Mouse (Mus musculus): ENCODE results near the gene Alg2. TPM values are rescaled to one million over a fixed set of nuclear protein-coding genes. Genes with fewer than 3 reads are reported as not detected.

The Alg2 gene
- polyA plus RNA-seq, 1 experiment, result 179 TPM

DNA sequence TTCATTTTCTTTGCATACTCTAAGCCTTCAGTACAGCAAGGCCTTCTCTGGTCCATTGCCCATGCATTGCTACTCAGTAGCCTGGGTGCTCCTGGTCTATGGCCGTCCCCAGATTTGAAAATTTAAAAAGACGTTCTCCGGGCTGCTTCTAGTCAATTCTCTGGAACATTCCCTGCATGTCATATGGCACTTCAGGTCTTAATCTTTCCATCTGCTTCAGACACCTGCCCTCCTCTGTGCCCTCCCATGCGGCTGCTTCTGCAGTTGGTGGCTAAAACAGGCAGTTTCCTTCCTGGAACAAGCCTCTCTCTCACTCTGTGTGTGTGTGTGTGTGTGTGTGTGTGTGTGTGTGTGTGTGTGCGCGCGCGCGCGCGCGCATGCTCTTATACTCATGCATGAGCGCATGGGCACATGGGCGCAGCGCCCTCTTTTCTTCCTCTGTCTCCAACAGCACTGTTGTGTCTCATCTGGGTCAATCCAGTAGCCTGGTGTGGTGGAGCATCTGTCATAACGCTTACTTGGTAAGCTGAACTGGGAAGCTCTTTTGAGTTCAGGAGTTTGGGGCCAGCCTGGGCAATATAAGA, 48.8 kb downstream of the Alg2 start:
- no peak for DNase-seq (ENCODE audit: low read depth)
- TF ChIP-seq CTCF (IDR thresholded peaks at IDR 0.05; ENCODE audit: borderline replicate concordance, extremely low read depth, insufficient read depth, insufficient read length) (no peak), POLR2A (IDR thresholded peaks at IDR 0.05; ENCODE audit: borderline replicate concordance, extremely low read depth, insufficient read depth, insufficient read length, poor library complexity, severe bottlenecking) (no peak)

DNA sequence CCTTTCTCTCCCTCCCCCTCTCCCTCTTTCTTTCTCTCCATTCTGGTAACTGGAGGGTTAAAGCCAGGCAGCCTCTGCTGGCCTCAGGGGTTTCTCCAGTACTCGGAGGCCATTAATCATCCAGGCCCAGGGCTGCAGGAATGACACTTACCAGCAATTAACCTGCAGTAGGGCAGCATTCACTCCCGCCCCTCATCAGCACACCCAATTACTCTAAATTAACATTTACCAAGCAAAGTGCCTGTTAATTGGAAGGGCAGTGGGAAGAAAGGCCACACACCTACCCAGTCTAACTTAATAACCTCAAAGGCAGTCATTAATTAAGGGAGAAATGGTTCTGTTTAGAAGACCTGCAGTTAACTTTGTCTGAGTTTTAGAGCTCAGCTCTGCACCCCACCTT, 49.8 kb downstream of the Alg2 start:
- TF ChIP-seq POLR2A (IDR thresholded peaks at IDR 0.05; ENCODE audit: borderline replicate concordance, extremely low read depth, insufficient read depth, insufficient read length, poor library complexity, severe bottlenecking) (no peak), CTCF (IDR thresholded peaks at IDR 0.05; ENCODE audit: borderline replicate concordance, extremely low read depth, insufficient read depth, insufficient read length) (no peak)
- DNase-seq (ENCODE audit: low read depth), result peak; percentile 62

- no peak for DNase-seq (ENCODE audit: low read depth)
- TF ChIP-seq POLR2A (IDR thresholded peaks at IDR 0.05; ENCODE audit: borderline replicate concordance, extremely low read depth, insufficient read depth, insufficient read length, poor library complexity, severe bottlenecking), result no peak
- TF ChIP-seq CTCF (IDR thresholded peaks at IDR 0.05; ENCODE audit: borderline replicate concordance, extremely low read depth, insufficient read depth, insufficient read length), result no peak
Measured at GRCm38 (mm10) chr4:47422946-47423345, 51.2 kb downstream of the Alg2 start.

DNA sequence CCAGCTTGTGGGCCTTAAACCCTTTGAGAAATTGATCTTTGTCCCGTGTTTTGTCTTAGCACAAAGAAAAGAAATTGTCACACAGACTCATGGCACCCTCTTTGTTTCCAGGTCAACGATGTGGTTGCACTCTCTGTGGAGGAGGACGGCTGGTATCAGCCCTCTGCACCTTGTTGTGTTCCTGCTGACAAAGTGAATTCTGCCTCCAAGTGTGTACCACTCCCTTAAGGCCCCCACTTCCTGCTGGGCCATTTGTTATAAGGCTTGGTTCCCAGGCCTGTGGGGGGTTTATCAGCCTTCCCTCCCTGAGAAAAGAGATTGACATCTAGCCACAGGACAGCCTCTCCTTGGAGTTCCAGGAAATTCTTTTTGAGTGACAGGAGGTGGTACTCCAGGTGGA, 51.9 kb downstream of the Alg2 start:
- TF ChIP-seq POLR2A (IDR thresholded peaks at IDR 0.05; ENCODE audit: borderline replicate concordance, extremely low read depth, insufficient read depth, insufficient read length, poor library complexity, severe bottlenecking) (no peak), CTCF (IDR thresholded peaks at IDR 0.05; ENCODE audit: borderline replicate concordance, extremely low read depth, insufficient read depth, insufficient read length) (no peak)
- no peak for DNase-seq (ENCODE audit: low read depth)

GRCm38 (mm10) chr4:47420191-47420590, 53.9 kb downstream of the Alg2 start:
- TF ChIP-seq POLR2A (IDR thresholded peaks at IDR 0.05; ENCODE audit: borderline replicate concordance, extremely low read depth, insufficient read depth, insufficient read length, poor library complexity, severe bottlenecking), result no peak
- TF ChIP-seq CTCF (IDR thresholded peaks at IDR 0.05; ENCODE audit: borderline replicate concordance, extremely low read depth, insufficient read depth, insufficient read length), result no peak
- DNase-seq (ENCODE audit: low read depth), result no peak

DNA sequence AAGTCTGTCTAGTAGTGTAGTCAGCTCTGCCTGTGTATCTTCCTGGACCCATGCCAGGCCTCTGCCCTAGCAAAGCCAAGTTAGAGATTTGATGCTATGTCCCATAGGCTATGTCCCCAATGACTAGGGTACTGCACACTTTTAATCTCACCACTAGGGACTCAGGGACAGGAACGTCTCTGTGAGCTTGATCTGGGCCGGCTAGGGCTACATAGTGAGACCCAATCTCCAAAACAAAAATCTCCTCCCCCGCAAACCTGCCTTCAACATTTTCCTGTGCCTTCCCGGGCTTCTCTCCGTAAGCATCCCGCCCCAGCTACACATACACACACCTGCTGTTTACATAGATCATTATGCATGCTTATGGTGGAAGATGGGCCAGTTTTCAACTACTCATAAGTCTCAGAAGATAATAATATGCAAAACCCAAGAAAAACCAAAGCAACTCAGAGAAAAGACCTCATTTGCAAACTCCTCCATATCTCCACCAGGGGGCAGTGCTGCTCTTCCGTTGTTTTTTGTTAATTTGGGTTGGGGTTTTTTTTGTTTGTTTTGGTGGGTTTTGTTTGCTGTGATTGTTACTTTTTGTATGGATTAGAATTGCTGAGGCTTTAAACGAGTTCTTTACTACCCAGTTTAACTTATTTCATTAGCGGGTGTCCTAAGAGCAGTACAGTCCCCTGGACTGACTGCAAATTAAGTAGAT, 54.7 kb downstream of the Alg2 start:
- TF ChIP-seq CTCF (IDR thresholded peaks at IDR 0.05; ENCODE audit: borderline replicate concordance, extremely low read depth, insufficient read depth, insufficient read length) (peak; percentile 76), POLR2A (IDR thresholded peaks at IDR 0.05; ENCODE audit: borderline replicate concordance, extremely low read depth, insufficient read depth, insufficient read length, poor library complexity, severe bottlenecking) (no peak)
- peak; percentile 75 for DNase-seq (ENCODE audit: low read depth)

DNA sequence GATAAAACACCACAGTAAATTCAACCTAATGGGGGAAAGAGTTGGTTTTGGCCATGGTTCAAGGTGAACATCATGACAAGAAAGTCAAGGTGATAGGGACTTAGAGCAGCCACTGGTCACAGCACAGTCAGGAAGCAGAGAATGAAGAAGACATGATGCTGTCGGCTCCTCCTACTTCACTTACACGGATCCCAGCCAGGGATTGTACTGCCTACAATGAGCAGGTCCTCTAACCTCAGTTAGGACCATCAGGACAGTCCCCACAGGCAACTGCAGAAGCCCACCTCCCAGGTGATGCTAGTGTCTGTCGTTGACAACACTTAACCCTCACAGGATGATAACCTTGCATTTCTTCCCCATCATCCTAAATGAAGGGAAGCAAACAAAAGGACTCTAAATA, 56.3 kb downstream of the Alg2 start:
- no peak for DNase-seq (ENCODE audit: low read depth)
- TF ChIP-seq POLR2A (IDR thresholded peaks at IDR 0.05; ENCODE audit: borderline replicate concordance, extremely low read depth, insufficient read depth, insufficient read length, poor library complexity, severe bottlenecking), result no peak
- no peak for TF ChIP-seq CTCF (IDR thresholded peaks at IDR 0.05; ENCODE audit: borderline replicate concordance, extremely low read depth, insufficient read depth, insufficient read length)

Other genes starting within 250 kb of the Alg2 start
- 42.0 and 44.8 TPM in 2 replicates for gene Tgfbr1, start 121.1 kb downstream of the Alg2 start, polyA plus RNA-seq (2012; rRNA removed)
- gene Sec61b, start 325 bp upstream of the Alg2 start, polyA plus RNA-seq (2012; rRNA removed), result 209 and 298 TPM in 2 replicates